Mouse (Mus musculus): ENCODE data around the gene Eif2ak3.

The Eif2ak3 gene

GRCm38 (mm10) chr6:70844002-70844804 is at the start of gene Eif2ak3:
Eif2ak3 (plus strand) TSS chr6:70844515.
- in situ Hi-C loops (cut with MboI) = no loop called here

GRCm38 (mm10) chr6:70796940-70797339 is 47.4 kb upstream of the Eif2ak3 start:
- in situ Hi-C loops (cut with MboI) = no loop called here

- in situ Hi-C loops (cut with MboI) = no loop called here
Measured at GRCm38 (mm10) chr6:70797581-70798251, 46.6 kb upstream of the Eif2ak3 start.

- in situ Hi-C loops (cut with MboI) = loop anchor here (25.0 kb wide), 1 partner anchor 333 kb away; the partner anchor contains the start of gene Thnsl2
Measured at GRCm38 (mm10) chr6:70804632-70805031, 39.7 kb upstream of the Eif2ak3 start.

GRCm38 (mm10) chr6:70805267-70805666 is 39.0 kb upstream of the Eif2ak3 start:
- in situ Hi-C loops (cut with MboI) = loop anchor here (25.0 kb wide), 1 partner anchor 332 kb away; the partner anchor contains the start of gene Thnsl2

GRCm38 (mm10) chr6:70805820-70806513 is 38.3 kb upstream of the Eif2ak3 start:
- in situ Hi-C loops (cut with MboI) = loop anchor here (25.0 kb wide), 1 partner anchor 331 kb away; the partner anchor contains the start of gene Thnsl2

GRCm38 (mm10) chr6:70806514-70806912 is 37.8 kb upstream of the Eif2ak3 start:
- in situ Hi-C loops (cut with MboI) = loop anchor here (25.0 kb wide), 1 partner anchor 331 kb away; the partner anchor contains the start of gene Thnsl2

GRCm38 (mm10) chr6:70810524-70810923 is 33.8 kb upstream of the Eif2ak3 start:
- in situ Hi-C loops (cut with MboI) = loop anchor here (5.0 to 25.0 kb wide), 2 partner anchors 67 to 327 kb away; partner anchors contain the start of gene Thnsl2

GRCm38 (mm10) chr6:70811557-70812525 is 32.5 kb upstream of the Eif2ak3 start:
- in situ Hi-C loops (cut with MboI) = loop anchor here (5.0 to 25.0 kb wide), 2 partner anchors 65 to 325 kb away; partner anchors contain the start of gene Thnsl2

GRCm38 (mm10) chr6:70812526-70812895 is 31.8 kb upstream of the Eif2ak3 start:
- in situ Hi-C loops (cut with MboI) = loop anchor here (5.0 to 25.0 kb wide), 2 partner anchors 65 to 325 kb away; partner anchors contain the start of gene Thnsl2

- in situ Hi-C loops (cut with MboI) = loop anchor here (5.0 to 25.0 kb wide), 2 partner anchors 63 to 323 kb away; partner anchors contain the start of gene Thnsl2
Measured at GRCm38 (mm10) chr6:70813921-70814628, 30.2 kb upstream of the Eif2ak3 start.

GRCm38 (mm10) chr6:70814629-70814950 is 29.7 kb upstream of the Eif2ak3 start:
- in situ Hi-C loops (cut with MboI) = loop anchor here (5.0 to 25.0 kb wide), 2 partner anchors 63 to 323 kb away; partner anchors contain the start of gene Thnsl2

- in situ Hi-C loops (cut with MboI) = loop anchor here (25.0 kb wide), 1 partner anchor 322 kb away; the partner anchor contains the start of gene Thnsl2
Measured at GRCm38 (mm10) chr6:70815471-70815870, 28.8 kb upstream of the Eif2ak3 start.

- in situ Hi-C loops (cut with MboI) = loop anchor here (25.0 kb wide), 1 partner anchor 316 kb away; the partner anchor contains the start of gene Thnsl2
Measured at GRCm38 (mm10) chr6:70821566-70821965, 22.7 kb upstream of the Eif2ak3 start.

- in situ Hi-C loops (cut with MboI) = loop anchor here (25.0 kb wide), 1 partner anchor 315 kb away; the partner anchor contains the start of gene Thnsl2
Measured at GRCm38 (mm10) chr6:70822386-70822910, 21.9 kb upstream of the Eif2ak3 start.

GRCm38 (mm10) chr6:70823277-70823676 is 21.0 kb upstream of the Eif2ak3 start:
- in situ Hi-C loops (cut with MboI) = loop anchor here (25.0 kb wide), 1 partner anchor 314 kb away; the partner anchor contains the start of gene Thnsl2

- in situ Hi-C loops (cut with MboI) = loop anchor here (25.0 kb wide), 1 partner anchor 313 kb away; the partner anchor contains the start of gene Thnsl2
Measured at GRCm38 (mm10) chr6:70824085-70824986, 20.0 kb upstream of the Eif2ak3 start.

- in situ Hi-C loops (cut with MboI) = loop anchor here (25.0 kb wide), 1 partner anchor 312 kb away; the partner anchor contains the start of gene Thnsl2
Measured at GRCm38 (mm10) chr6:70824987-70825337, 19.4 kb upstream of the Eif2ak3 start.

All from mature B cell (primary cell).